Mouse (Mus musculus) lung, postnatal 0 days (tissue): ENCODE data around the gene Gm5678.

Experiments used
- CTCF ChIP-seq: IDR thresholded peaks from 2 replicates; pipeline ENCODE4 v1.5.1; 2016; ENCODE audit warnings: antibody characterized with exemption, mild to moderate bottlenecking
- EP300 ChIP-seq: IDR thresholded peaks from 2 replicates; pipeline ENCODE4 v1.6.1; 2016; ENCODE audit warnings: antibody characterized with exemption, mild to moderate bottlenecking, control low read depth

- TF ChIP-seq CTCF (no peak), EP300 (no peak)
These were observed 23.4 kb upstream of the Gm5678 start for GRCm38 (mm10) chr16:93604481-93604969.
